Mouse (Mus musculus) WW6 (cell line): Measurements from ENCODE around the gene C130032M10Rik.
"Not testable (repeated sequence)": the region's sequence is repeated elsewhere in the genome, so short reads cannot be mapped to it uniquely, and the experiment has no call there.

Experiments
- DNase-seq: peaks from one replicate; pipeline ENCODE4 v3.0.0-alpha.2; 2013; ENCODE audit warnings: low read depth, low spot score

C130032M10Rik gene

GRCm38 (mm10) chr9:114518812-114519477, 3.4 kb downstream of the C130032M10Rik start:
- DNase-seq: no peak

GRCm38 (mm10) chr9:114520529-114520928, 5.0 kb downstream of the C130032M10Rik start:
- not testable (repeated sequence) for DNase-seq

- no peak for DNase-seq
These were observed 6.5 kb downstream of the C130032M10Rik start for GRCm38 (mm10) chr9:114522041-114522440.

- no peak for DNase-seq
These were observed 7.0 kb downstream of the C130032M10Rik start for GRCm38 (mm10) chr9:114522501-114522900.

- no peak for DNase-seq
These were observed 9.7 kb downstream of the C130032M10Rik start for GRCm38 (mm10) chr9:114525073-114525633.

- DNase-seq: no peak
These were observed 10.4 kb downstream of the C130032M10Rik start for GRCm38 (mm10) chr9:114525891-114526290.

- DNase-seq: no peak
These were observed 11.1 kb downstream of the C130032M10Rik start for GRCm38 (mm10) chr9:114526581-114526980.

GRCm38 (mm10) chr9:114527085-114527484, 11.6 kb downstream of the C130032M10Rik start:
- peak; percentile 61 for DNase-seq

GRCm38 (mm10) chr9:114527992-114528679, 12.6 kb downstream of the C130032M10Rik start:
- peak; percentile 80 for DNase-seq

- no peak for DNase-seq
These were observed 13.2 kb downstream of the C130032M10Rik start for GRCm38 (mm10) chr9:114528680-114529048.

- DNase-seq: no peak
These were observed 15.8 kb downstream of the C130032M10Rik start for GRCm38 (mm10) chr9:114531276-114531675.

- no peak for DNase-seq
These were observed 18.4 kb downstream of the C130032M10Rik start for GRCm38 (mm10) chr9:114533848-114534247.

- DNase-seq: no peak
These were observed 19.4 kb downstream of the C130032M10Rik start for GRCm38 (mm10) chr9:114534747-114535517.

- DNase-seq: no peak
These were observed 21.1 kb downstream of the C130032M10Rik start for GRCm38 (mm10) chr9:114536628-114537027.

GRCm38 (mm10) chr9:114538996-114539563, 23.6 kb downstream of the C130032M10Rik start:
- DNase-seq: no peak

- DNase-seq: no peak
These were observed 25.8 kb downstream of the C130032M10Rik start for GRCm38 (mm10) chr9:114541279-114541741.

GRCm38 (mm10) chr9:114543882-114544753, 28.6 kb downstream of the C130032M10Rik start:
- no peak for DNase-seq

GRCm38 (mm10) chr9:114544754-114545393, 29.4 kb downstream of the C130032M10Rik start:
- no peak for DNase-seq

GRCm38 (mm10) chr9:114546765-114547164, 31.3 kb downstream of the C130032M10Rik start:
- DNase-seq: no peak

- DNase-seq: no peak
These were observed 32.2 kb downstream of the C130032M10Rik start for GRCm38 (mm10) chr9:114547643-114548077.
